Mouse (Mus musculus): Measurements from ENCODE around the gene Zfp873. TPM values are rescaled to one million over a fixed set of nuclear protein-coding genes. Genes with fewer than 3 reads are reported as not detected.
"Not testable (repeated sequence)": the region's sequence is repeated elsewhere in the genome, so short reads cannot be mapped to it uniquely, and the experiment has no call there.

Zfp873 gene
- polyA plus RNA-seq (2011; ENCODE audit: insufficient read depth, insufficient read length, low read depth, missing spikeins) = 6.3 and 7.9 TPM in 2 replicates

DNA sequence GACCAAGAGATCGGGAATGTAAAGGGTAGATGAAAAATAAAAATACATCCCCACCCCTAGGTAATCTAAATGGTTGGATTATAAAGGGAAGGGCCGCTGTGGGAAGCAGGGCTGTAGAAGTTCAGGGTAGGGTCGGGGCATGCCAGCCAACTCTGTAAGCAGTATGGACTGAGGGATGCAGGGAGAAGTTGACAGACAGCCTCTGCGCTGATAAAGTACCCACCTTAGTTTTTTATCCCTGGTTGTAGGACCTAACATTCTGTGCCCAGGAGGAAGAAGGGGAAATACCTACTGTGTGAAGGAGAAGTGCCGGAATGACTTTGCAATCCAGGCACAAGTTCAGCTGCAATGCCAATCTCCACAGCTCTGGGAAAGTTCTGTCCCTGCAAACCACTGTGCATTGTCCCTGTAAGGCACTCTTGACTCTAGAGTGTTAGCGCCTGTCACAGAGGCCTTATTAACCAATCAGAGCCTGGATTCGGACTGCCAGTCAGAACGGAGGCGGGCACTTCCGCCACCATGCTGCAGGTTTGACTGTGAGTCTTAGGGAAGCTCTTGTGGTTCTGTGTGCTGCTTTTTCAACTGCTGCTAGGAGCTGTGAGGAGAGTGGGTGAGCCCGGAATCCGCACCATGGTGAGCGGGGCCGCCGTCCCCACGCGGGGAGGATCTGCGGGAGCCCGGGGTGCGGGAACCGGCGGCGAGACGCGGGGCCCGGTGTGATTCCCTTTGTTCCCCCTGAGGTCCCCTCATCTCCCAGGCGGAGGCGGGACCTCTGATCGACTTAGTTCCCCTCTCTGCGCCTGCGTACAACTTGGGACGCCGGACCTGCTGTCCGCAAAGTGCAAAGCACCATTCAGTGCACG lies at the start of gene Zfp873:
Gene Zfp873, plus strand, starts transcription at position 527 of the 863 bp plus-strand sequence.
- Histone ChIP-seq H3K36me3 (ENCODE audit: control insufficient read depth, insufficient read depth, low read length, poor library complexity, severe bottlenecking) (no peaks in the 10 kb centered on the region; the same call in 1 of the 2 replicates), H3K27me3 (ENCODE audit: control insufficient read depth, insufficient read depth, low read length, poor library complexity, severe bottlenecking) (no peaks in the 10 kb centered on the region), H3K4me3 (ENCODE audit: low read depth, low read length) (peak within 1 kb of the TSS; percentile 87), H3K4me1 (ENCODE audit: control insufficient read depth, insufficient read depth, low read length) (no peaks in the 10 kb centered on the region), H3K9me3 (replicated peaks; ENCODE audit: control insufficient read depth, insufficient read depth, low read length, poor library complexity, severe bottlenecking) (peaks cover 17% of the 10 kb centered on the region), H3K9ac (ENCODE audit: low read depth, poor library complexity, severe bottlenecking) (peak within 1 kb of the TSS; percentile 82), H3K27ac (ENCODE audit: insufficient read depth, low read length) (peak within 1 kb of the TSS; percentile 67; the same call in 1 of the 2 replicates)
- TF ChIP-seq POLR2A (IDR thresholded peaks at IDR 0.05; ENCODE audit: insufficient read depth, low read length) (no peak), EP300 (IDR thresholded peaks at IDR 0.05; ENCODE audit: insufficient read depth, low read depth, low read length) (no peak), CTCF (IDR thresholded peaks at IDR 0.05; ENCODE audit: low read depth, low read length) (no peak)

DNA sequence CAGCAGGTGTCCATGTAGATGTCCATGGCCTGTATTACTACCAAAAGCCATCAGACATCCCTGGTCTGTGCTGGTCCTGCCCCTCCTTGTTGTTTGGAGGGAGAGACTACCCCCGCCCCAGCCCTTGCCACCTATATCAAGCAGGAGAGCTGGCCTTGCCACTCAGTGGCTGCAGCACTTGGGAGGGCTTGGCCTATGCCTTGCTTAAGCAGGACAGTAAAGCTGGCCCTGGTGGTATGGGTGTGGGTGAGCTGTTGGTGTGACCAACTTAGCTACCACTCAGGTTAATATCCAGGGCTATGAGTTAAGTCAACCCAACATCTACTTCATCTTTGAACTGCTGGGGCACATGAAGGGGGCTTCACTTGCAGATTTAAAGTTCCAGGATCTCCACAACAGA lies 44.7 kb upstream of the Zfp873 start:
- not testable (repeated sequence) for H3K27me3 ChIP-seq (ENCODE audit: control insufficient read depth, insufficient read depth, low read length, poor library complexity, severe bottlenecking); H3K36me3 ChIP-seq (ENCODE audit: control insufficient read depth, insufficient read depth, low read length, poor library complexity, severe bottlenecking); H3K27ac ChIP-seq (ENCODE audit: insufficient read depth, low read length); H3K9ac ChIP-seq (ENCODE audit: low read depth, poor library complexity, severe bottlenecking); H3K4me1 ChIP-seq (ENCODE audit: control insufficient read depth, insufficient read depth, low read length); H3K4me3 ChIP-seq (ENCODE audit: low read depth, low read length); H3K9me3 ChIP-seq (replicated peaks; ENCODE audit: control insufficient read depth, insufficient read depth, low read length, poor library complexity, severe bottlenecking)

DNA sequence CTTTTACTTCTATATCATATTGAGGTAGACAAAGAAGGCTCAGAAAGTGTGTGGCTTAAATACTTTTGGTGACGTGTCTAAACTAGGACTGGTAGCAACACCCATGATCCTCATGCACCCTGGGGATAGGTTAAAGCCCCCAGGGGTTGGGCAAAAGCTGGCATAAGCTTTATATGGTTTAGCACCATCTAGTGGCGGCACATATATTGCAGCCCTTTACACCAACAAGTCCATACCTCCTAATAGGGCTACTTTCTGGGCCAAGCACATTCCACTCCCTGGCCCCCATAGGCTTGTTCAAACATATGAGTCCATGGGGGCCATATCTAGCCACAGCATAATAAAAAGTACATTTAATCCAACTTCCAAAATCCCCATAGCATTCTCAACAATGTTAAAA lies 43.1 kb upstream of the Zfp873 start:
- not testable (repeated sequence) for H3K27me3 ChIP-seq (ENCODE audit: control insufficient read depth, insufficient read depth, low read length, poor library complexity, severe bottlenecking); H3K27ac ChIP-seq (ENCODE audit: insufficient read depth, low read length); H3K4me1 ChIP-seq (ENCODE audit: control insufficient read depth, insufficient read depth, low read length); H3K4me3 ChIP-seq (ENCODE audit: low read depth, low read length); H3K9ac ChIP-seq (ENCODE audit: low read depth, poor library complexity, severe bottlenecking); H3K9me3 ChIP-seq (replicated peaks; ENCODE audit: control insufficient read depth, insufficient read depth, low read length, poor library complexity, severe bottlenecking); H3K36me3 ChIP-seq (ENCODE audit: control insufficient read depth, insufficient read depth, low read length, poor library complexity, severe bottlenecking)

DNA sequence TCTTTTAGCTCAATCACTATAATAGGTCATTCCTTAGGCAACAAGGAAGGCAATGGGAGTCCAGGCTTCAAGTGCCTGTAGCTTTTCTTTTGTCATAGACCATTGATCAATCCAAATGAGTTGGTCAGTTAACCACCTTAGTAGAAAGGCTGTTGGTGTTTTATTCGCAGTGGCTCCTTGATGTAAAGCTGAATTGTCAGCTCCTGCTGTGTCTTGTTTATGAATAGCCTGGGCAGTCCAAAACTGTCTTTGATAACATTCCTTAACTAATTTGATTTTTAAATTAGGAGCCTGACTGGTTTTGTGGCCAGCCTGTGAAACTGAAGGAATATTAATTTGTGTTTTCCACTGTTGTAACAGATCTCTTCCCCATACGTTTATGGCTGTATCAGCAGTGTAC lies 5.7 kb upstream of the Zfp873 start:
- H3K4me3 ChIP-seq (ENCODE audit: low read depth, low read length) = no peak overlapping the region
- no peaks in the 10 kb centered on the region for H3K27me3 ChIP-seq (ENCODE audit: control insufficient read depth, insufficient read depth, low read length, poor library complexity, severe bottlenecking)
- H3K27ac ChIP-seq (ENCODE audit: insufficient read depth, low read length) = no peak overlapping the region
- no peaks in the 10 kb centered on the region for H3K36me3 ChIP-seq (ENCODE audit: control insufficient read depth, insufficient read depth, low read length, poor library complexity, severe bottlenecking)
- no peaks in the 10 kb centered on the region for H3K9me3 ChIP-seq (replicated peaks; ENCODE audit: control insufficient read depth, insufficient read depth, low read length, poor library complexity, severe bottlenecking)
- TF ChIP-seq EP300 (IDR thresholded peaks at IDR 0.05; ENCODE audit: insufficient read depth, low read depth, low read length) = no peak
- TF ChIP-seq POLR2A (IDR thresholded peaks at IDR 0.05; ENCODE audit: insufficient read depth, low read length) = no peak
- no peak for TF ChIP-seq CTCF (IDR thresholded peaks at IDR 0.05; ENCODE audit: low read depth, low read length)
- no peaks in the 10 kb centered on the region for H3K4me1 ChIP-seq (ENCODE audit: control insufficient read depth, insufficient read depth, low read length)
- H3K9ac ChIP-seq (ENCODE audit: low read depth, poor library complexity, severe bottlenecking) = no peak overlapping the region

DNA sequence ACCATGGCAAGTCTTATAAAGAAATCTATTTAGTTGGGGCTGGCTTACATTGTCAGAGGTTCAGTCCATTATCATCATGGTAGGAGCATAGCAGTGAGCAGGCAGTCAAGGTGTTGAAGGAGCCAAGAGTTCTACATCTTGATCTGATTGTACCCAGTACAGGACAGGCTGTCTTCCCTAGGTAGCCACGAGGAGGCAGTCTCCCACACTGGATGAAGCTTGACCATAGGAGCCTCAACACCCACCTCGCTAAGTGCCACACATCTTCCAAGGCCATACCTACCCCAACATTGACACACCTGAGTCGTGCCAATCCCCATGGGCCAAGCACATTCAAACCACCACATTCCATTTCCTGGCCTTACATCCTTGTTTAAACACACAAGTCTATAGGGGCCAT lies 1.3 kb upstream of the Zfp873 start:
- Histone ChIP-seq H3K36me3 (ENCODE audit: control insufficient read depth, insufficient read depth, low read length, poor library complexity, severe bottlenecking) (no peaks in the 10 kb centered on the region; the same call in 1 of the 2 replicates), H3K9me3 (replicated peaks; ENCODE audit: control insufficient read depth, insufficient read depth, low read length, poor library complexity, severe bottlenecking) (peaks cover 15% of the 10 kb centered on the region), H3K4me3 (ENCODE audit: low read depth, low read length) (no peak overlapping the region), H3K9ac (ENCODE audit: low read depth, poor library complexity, severe bottlenecking) (no peak overlapping the region), H3K27me3 (ENCODE audit: control insufficient read depth, insufficient read depth, low read length, poor library complexity, severe bottlenecking) (no peaks in the 10 kb centered on the region), H3K4me1 (ENCODE audit: control insufficient read depth, insufficient read depth, low read length) (no peaks in the 10 kb centered on the region), H3K27ac (ENCODE audit: insufficient read depth, low read length) (no peak overlapping the region)
- TF ChIP-seq EP300 (IDR thresholded peaks at IDR 0.05; ENCODE audit: insufficient read depth, low read depth, low read length) = no peak
- no peak for TF ChIP-seq POLR2A (IDR thresholded peaks at IDR 0.05; ENCODE audit: insufficient read depth, low read length)
- TF ChIP-seq CTCF (IDR thresholded peaks at IDR 0.05; ENCODE audit: low read depth, low read length) = peak; percentile 62

DNA sequence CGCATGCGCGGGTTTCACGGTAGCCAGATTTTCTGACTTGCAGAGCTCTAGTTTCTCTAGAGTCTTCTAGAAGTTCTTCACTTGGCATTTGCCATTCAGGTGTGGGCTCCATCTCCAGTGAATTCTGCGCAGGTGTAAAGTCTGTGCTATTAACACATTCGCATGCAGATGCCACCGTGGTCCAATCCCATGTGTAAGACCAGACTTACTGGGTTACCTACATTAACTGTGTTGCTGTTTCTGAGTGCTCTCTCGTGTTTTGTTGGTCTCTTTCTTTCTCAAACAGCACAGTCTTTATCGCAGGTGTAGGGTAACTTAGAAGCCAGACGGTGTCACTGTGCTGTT lies 509 bp downstream of the Zfp873 start:
- Histone ChIP-seq H3K4me3 (ENCODE audit: low read depth, low read length) (peak overlapping the region; percentile 87), H3K9ac (ENCODE audit: low read depth, poor library complexity, severe bottlenecking) (peak overlapping the region; percentile 82), H3K9me3 (replicated peaks; ENCODE audit: control insufficient read depth, insufficient read depth, low read length, poor library complexity, severe bottlenecking) (peaks cover 17% of the 10 kb centered on the region), H3K27ac (ENCODE audit: insufficient read depth, low read length) (peak overlapping the region; percentile 52; the same call in 1 of the 2 replicates)
- H3K27me3 ChIP-seq (ENCODE audit: control insufficient read depth, insufficient read depth, low read length, poor library complexity, severe bottlenecking); H3K36me3 ChIP-seq (ENCODE audit: control insufficient read depth, insufficient read depth, low read length, poor library complexity, severe bottlenecking); H3K4me1 ChIP-seq (ENCODE audit: control insufficient read depth, insufficient read depth, low read length): not testable (repeated sequence)
